Mouse (Mus musculus): ENCODE results near the gene Ptpn9.
"Not testable (repeated sequence)": the region's sequence is repeated elsewhere in the genome, so short reads cannot be mapped to it uniquely, and the experiment has no call there.

The Ptpn9 gene

DNA sequence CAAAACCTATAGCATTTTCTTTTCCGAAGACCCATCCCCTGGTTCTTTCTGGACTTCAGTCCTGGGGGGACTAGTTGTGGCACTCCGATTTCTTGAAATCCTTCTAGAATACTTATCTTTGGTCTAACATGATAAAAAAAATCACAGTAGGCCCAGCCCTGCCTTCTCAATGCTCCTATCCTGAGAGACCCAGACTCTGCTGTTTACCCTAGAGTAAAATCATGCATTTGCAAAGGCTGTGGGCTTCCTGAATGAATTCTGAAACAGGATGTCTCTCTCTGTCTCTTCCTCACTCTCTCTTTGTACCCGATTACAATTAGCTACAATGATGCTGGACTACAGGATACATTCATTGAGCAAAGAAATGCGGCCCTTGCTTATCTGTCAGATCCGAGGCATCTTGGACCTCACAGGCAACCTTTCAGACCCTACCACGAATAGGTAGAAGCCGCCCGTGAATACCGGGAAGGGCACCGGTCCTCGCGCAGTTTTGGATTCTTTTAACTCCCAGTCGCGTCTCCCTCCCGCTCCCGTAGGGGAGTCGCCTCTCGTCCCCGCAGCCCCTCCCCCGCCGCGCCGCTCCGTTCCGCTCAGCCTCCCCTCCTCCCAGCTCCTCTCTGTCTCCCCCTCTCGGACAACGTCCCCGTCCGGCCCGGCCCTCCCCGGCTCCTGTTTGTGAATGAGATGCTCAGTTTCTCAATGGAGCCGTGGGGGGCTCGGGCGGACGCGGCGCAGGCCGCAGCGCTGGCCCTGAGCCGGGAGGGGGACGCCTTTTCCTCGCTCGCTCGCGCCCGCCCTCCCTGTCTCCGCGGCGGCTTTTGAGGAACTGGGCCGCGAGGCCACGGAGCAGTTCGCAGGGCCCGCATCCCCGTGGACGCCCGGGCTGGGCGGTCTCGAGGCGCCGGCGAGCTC, at the start of gene Ptpn9:
Ptpn9 (plus strand) TSS at position 638 of the 912 bp plus-strand sequence.
- in situ Hi-C loops (cut with MseI, MboI): no loop called here

DNA sequence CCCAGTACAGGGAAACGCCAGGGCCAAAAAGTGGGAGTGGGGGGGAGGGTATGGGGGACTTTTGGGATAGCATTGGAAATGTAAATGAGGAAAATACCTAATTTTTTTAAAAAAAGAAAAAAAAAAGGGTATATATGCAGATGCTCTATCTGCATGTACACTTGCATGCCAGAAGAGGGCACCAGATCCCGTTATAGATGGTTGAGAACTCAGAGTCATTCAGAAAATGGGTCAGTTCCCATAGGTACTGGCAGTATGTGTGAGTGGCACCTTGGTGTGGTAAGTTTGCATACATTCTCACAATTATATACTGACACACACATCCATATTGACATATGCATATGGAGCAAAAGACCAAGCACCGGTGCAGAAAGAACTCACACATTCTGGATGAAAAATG, 47.2 kb upstream of the Ptpn9 start:
- in situ Hi-C loops (cut with MseI, MboI): not testable (repeated sequence)

DNA sequence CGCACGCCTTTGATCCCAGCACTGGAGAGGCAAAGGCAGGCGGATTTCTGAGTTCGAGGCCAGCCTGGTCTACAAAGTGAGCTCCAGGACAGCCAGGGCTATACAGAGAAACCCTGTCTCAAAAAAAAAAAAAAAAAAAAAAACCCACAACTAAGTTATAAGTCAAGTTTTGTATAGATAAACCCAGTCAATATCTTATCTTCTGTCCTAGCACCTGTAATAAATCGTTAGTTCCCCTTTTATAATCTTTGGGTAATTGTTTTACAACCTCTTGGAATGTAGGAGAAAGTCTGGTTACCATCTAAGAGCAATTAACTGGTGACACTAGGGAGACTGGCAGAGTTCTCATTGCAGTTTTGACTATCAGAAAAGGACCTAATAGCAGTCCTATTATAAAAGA, 46.0 kb upstream of the Ptpn9 start:
- in situ Hi-C loops (cut with MseI, MboI): not testable (repeated sequence)

DNA sequence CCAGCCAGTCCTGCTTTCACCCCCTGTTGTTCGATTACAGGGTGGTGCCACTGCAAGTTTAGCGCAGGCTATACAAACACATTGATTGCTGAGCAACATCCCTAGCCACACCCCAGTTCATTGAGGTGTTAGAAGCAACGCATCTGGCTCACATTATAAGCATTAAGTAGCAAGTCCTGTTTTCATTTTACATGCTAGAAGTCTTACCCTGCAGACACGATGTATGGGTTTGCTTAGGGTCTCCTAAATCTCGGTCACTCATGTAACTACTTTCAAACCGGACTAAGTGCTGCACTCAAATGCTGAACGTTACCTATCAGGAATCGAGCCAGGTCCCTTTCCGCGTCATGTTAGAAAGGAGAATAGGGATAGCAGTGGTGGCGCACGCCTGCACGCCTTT, 45.0 kb upstream of the Ptpn9 start:
- in situ Hi-C loops (cut with MseI, MboI): no loop called here

DNA sequence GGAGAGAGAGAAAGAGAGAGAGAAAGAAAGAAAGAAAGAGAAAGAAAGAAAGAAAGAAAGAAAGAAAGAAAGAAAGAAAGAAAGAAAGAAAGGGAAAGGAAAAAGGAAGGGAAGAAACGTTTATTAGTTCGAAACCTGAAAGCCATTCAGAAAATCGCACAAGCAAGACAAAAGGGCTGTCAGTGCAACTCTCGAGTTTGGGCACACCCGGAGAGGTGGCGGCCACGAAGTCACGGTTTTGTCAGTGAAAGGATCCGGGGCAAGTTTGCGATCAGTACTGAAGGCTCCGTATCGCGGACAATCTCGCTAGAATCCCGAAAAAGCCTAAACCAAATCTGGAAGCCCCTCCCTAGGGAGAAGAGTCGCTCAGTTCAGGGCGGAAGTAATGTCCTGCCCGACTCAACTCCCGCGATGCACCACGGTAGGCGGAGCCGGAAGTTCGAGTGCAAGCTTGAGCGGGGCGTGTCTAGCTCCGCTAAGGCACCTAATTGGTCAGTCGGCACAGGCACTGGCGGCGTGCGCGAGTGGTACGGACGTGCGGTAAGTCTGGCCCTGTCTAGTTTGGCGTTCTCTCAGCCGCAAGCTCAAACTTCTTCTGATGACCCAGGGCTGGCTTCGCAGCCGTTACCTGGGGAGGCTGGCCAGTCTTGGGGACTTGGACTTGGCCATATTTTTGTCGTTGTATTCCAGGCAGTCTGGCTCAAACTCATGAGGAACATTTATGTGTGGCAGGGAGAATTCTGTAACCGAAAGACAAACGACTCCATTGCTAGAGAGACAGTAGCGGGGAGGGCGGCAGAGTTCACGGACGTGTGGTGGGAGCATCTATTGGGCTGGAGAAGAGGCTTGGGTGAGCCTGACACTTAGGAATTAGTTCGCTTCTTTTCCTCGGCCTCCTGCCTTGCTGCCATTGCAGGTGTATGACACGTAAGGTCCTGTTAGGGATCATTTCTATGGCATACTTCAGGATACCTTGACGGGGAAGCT, 44.0 kb upstream of the Ptpn9 start, which contains the start of gene Snupn:
Snupn (plus strand) TSS at position 465 of the 987 bp plus-strand sequence.
- in situ Hi-C loops (cut with MseI, MboI): no loop called here

DNA sequence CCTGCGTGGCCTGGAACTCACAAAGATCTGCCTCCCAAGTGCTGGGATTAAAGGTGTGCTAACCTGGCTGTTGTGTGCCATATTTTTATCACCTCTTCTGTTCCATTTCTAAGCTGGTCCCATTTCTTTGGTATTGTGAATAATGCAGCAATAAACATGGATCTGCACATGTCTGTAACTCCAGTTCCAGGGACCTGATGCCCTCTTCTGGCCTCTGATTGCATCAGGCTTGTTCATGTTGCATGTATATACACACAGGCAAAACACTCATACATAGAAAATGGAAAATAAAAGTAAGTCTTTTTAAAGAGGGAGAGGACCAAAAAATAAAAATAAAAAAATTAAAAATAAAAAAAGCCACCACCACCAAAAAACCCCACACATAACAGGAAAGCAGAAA, 41.2 kb upstream of the Ptpn9 start:
- in situ Hi-C loops (cut with MseI, MboI): no loop called here

DNA sequence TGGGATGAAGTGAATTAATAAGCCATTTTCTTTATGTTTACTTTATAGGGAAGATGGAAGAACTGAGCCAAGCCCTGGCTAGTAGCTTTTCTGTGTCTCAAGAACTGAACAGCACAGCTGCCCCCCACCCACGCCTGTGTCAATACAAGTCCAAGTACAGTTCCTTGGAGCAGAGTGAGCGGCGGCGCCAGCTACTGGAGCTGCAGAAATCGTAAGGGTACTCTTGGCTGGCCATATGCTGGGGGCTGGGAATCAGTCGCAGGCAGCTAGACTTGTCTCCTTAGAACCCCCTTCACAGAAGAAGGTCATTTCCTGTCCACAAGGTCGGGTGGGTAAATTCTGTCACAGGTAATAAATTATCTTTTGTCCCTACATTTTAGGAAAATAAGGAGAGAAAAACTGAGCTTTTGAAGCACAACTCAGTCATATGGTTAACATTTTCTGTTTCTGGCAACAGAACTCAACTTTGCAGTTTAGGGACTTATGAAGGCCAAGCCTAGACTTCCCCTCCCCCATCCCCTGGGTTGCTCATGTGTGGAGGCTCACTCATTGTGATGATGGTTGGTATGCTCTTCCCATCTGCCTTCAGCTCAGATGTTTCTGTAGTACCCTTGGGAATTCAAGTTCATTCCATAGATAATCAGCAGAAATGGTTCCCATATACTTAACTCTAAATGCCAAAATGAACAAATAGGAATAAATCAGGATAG, 37.6 kb upstream of the Ptpn9 start:
- in situ Hi-C loops (cut with MseI, MboI): no loop called here

DNA sequence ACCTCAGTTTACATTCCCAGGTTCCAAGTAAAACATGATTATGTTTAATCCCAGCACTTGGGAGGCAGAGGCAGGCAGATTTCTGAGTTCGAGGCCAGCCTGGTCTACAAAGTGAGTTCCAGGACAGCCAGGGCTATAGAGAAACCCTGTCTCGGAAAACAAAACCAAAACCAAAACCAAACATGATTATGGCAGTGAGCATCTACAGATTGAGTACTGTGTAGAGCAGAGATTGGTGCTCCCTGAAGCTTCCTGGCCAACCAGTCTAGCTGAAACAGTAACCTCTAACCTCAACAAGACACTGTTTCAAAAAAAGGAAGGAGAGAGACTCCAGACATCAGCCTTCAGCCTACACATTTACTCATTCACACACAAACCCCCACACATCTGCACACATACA, 36.0 kb upstream of the Ptpn9 start:
- in situ Hi-C loops (cut with MseI, MboI): no loop called here

DNA sequence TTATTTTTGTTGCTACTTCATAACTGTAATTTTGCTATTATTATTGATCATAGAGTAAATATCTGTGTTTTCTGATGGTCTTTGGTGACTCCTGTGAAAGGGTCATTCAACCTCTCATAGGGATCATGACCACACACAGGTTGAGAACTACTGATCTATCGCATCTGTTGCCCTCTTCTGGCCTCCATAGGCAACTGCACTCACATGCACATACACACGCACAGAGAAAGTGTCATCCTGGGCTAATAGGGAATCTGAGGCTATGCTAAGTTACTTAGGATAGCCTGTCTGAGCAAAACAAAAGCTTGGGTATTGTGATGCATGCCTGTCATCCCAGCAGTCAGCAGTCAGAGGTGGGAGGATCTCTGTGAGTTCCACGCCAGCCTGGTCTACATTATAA, 33.1 kb upstream of the Ptpn9 start:
- in situ Hi-C loops (cut with MseI, MboI): no loop called here

DNA sequence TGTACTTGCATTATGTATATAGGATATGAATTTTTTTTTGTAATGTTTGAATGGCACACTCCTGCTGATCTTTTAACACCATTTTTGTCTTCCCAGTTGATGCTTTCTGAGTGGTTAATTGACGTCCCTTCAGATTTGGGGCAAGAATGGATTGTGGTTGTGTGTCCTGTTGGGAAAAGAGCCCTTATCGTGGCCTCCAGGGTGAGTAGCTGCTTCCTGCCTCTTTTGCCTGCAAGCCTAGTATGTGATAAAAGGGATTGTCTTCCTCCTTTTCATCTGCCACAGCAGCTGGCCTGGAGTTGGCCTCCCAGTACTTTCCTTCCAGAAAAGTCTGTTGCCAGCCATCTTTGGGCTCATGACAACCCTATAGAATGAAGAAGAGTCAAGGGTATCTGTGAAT, 24.6 kb upstream of the Ptpn9 start:
- in situ Hi-C loops (cut with MseI, MboI): no loop called here

DNA sequence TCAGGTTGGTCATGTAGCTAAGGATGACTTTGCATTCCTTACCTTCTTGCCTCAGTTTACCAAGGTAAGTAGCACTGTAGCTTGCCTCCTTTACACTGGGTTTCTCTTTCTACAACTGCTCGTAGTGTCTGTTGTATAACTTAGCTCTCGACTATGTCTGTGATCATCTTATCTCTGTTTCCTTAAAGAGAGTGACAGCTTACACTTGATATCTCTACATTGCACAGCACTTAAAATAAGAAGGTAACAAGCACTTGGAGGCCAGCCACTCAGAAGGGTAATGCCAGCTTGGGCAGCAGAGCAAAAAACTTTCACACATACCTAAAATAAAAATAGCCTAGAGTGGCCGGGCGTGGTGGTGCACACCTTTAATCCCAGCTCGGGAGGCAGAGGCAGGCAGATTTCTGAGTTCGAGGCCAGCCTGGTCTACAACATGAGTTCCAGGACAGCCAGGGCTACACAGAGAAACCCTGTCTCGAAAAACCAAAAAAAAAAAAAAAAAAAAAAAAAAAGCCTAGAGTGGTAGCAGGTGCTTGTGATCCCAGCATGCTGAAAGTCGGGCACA, 20.7 kb upstream of the Ptpn9 start:
- in situ Hi-C loops (cut with MseI, MboI): no loop called here

DNA sequence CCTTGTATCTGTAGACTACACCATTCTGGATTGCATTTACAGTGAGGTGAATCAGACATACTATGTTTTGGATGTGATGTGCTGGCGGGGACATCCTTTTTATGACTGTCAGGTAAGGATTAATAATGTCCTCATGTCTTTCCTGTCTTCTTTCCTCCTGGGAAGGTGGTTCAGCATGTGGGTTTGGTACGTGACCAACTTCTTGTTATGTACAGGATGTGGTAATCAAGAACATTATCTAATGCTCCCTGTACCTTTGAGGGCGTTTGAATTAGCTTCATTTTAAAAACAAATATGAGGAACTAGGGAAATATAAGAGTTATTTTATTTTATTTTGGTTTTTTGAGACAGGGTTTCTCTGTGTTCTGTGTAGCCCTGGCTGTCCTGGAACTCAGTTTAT, 19.5 kb upstream of the Ptpn9 start:
- in situ Hi-C loops (cut with MseI, MboI): no loop called here

DNA sequence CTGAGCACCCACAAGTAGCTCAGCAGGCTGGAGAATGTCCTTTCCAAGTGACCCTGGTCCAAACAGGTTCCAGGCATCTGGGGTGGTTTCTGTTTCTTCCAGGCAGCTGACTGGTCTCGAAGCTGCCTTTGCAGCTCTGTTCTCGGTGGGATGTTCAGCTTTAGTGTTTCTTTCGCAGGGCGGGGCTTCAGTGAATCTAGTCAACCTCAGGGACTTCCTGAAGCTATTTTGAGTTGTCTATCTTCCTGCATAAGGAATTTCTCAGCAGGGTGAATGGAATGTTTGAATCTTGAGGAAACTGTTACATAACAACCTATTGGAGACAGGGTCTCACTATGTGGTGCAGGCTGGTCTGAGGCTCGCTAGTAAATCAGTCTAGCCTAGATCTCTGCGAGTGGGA, 14.5 kb upstream of the Ptpn9 start:
- in situ Hi-C loops (cut with MseI, MboI): no loop called here

DNA sequence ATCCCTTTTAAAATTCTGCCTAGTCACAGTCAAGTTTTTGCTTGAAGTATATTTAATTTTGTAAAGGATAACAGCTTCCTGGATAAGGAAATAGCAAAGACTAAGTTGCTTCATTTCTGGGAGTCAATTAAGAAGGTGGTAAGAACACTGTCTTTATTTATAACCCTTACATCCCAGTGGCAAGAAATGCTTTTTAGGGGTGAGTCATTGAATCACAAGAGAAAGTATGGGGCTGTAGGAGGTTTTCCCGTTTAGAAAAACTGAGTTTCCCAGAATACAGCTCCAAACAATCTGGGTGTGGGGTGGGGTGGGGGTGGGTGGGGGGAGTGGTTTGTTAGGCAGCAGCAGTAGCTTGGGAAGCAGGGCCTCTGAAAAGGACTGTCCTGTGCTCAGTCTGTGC, 13.2 kb upstream of the Ptpn9 start:
- in situ Hi-C loops (cut with MseI, MboI): no loop called here

DNA sequence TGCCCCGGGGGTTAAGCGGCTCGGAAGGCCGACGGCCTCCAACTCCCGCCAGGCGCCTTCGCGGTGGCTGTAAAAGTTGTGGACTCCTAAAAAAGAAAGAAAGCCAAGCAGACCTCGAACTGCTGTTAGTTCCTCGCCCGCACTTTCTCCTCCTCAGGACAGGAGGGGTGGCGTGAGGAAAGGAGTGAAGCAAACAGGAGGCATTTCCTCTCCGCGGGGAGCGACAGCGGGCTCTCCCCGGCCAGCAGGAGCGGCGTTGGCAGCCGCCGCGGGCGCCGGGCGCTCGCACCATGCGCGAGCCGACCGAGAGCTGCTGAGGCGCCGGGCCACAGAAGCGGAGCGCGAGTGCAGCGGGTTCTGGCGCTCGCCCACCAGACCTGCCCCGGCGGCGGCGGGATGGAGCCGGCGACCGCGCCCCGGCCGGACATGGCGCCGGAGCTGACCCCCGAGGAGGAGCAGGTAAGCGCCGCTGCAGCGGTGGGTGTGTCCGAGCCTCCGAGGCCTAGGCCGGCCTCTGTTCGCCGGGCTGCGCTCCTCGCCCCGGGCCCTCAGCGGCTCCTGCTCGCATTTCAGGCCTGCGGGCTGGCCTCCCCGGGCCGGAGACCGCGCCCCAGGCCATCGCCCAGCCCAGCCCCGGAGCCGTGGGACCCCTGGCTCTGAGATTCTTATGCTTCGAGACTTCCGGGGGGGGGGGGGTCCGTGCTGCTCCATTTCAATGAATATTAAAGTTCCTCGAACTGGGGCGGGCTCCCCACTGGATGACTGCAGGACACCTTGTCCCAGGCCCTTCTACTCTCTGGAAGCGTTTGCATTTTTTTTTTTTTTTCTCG, 690 bp downstream of the Ptpn9 start:
- in situ Hi-C loops (cut with MseI, MboI): no loop called here

DNA sequence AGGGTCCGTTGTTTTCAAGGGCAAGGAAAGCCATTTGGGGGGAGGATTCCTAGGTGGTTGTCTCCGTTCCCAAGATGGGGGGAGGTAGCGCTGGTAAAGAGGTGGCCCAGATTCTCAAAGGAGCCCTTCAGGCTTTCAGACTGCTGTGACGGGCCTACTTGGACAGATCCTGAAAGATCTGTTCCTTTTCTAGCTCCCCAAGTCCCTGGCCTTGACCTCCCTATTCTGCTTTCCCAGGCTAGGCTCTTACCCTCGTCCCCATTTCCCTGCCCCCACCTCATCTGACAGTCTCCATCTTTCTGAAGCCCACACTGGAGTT, 1.3 kb downstream of the Ptpn9 start:
- in situ Hi-C loops (cut with MseI, MboI): no loop called here

DNA sequence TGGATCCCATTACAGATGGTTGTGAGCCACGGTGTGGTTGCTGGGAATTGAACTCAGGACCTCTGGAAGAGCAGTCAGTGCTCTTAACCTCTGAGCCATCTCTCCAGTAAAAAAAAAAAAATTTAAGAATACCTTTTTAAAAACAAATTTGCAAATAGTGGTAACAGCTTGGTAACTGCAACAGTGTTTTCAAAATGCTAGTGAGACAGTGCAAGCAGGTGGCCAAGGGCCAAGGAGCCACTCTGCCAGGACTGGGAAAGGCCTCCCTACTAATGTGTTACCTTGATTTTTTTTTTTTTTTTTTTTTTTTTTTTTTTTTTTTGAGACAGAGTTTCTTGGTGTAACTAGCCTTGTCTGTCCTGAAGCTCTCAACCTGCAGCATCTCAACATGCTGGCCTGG, 2.5 kb downstream of the Ptpn9 start:
- in situ Hi-C loops (cut with MseI, MboI): not testable (repeated sequence)

DNA sequence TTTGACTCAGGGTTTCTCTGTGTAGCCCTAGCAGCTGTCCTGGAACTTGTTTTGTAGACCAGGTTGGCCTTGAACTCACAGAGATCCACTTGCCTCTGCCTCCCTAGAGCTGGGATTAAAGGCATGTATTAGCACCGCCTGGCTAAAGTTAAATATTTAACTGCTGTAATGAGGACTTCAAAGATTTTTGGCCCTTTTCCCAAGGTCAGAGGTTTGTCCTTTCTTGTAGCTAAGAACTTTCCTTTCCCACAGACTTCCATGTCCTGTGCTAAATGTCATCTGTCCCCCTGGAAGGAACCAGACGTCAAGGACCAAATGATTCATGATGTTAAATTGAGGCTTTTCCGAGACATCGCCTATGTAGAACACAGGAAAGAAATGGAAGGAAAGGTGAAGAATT, 8.3 kb downstream of the Ptpn9 start:
- in situ Hi-C loops (cut with MseI, MboI): no loop called here

DNA sequence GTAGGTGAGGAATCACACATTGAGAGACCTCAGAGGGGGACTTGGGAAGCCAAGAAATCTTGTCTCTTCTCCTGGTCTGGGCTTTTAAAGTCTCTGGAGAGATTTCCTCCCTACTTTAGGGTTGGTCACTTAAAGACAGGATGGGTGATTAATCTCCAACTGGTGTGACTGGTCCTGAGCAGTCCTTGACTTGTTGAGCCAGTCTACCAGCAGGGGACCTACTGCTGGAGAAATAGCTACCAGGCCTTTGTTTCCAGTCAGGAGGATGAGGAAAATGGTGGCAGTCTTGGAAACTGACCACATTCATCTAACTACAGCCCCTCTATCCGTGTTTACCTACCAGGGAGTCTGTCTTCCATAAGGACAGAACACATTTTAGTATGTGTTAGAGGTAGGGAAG, 17.7 kb downstream of the Ptpn9 start:
- in situ Hi-C loops (cut with MseI, MboI): no loop called here

DNA sequence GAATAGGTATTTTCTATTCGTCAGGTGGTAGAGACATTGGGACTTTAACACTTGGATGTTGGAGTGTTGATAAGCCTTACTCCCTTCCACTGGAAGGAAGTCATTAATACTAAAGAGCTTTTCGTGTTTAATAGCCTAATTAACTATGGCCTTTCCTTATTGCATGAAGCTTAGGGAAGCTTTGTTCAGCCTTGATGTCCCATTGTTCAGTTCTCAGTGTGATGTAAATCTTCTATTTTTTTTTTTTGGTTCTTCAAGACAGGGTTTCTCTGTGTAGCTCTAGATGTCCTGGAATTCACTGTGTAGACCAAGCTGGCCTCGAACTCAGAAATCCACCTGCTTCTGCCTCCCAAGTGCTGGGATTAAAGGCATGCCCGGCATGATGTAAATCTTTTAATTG, 18.2 kb downstream of the Ptpn9 start:
- in situ Hi-C loops (cut with MseI, MboI): no loop called here

DNA sequence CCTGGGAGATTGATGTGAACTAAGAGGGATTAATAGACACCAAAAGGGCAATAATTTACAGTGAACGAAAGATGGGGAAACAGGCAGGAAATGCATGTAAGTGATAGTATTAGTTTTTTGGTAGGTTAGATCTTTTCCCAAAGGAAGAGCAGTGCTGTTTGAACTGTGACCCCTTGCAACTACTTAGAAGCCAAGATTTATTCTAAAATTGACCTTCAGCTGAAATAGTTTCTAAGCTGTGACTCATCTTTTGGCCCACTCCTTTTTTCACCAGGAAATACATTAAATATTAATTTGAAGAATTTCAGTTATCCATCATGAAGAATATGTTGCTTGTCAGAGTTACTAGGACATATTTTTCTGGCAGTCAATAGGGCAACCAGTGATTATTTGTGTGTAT, 19.0 kb downstream of the Ptpn9 start:
- in situ Hi-C loops (cut with MseI, MboI): no loop called here
